Mouse (Mus musculus) forebrain, embryonic 12.5 days (tissue): Measurements from ENCODE around the gene Borcs7. TPM values are rescaled to one million over a fixed set of nuclear protein-coding genes. Genes with fewer than 3 reads are reported as not detected.

Experiments used
- ATAC-seq: fragments of 200-750 bp; cut with Nextera tagmentation; 2 replicates; pipeline ENCODE4 v1.8.0; 2017; ENCODE audit warnings: moderate TSS enrichment; ENCODE audit not compliant: low FRiP score
- H3K27ac ChIP-seq: fragments of 300-500 bp; sonication (generic); 2 replicates; pipeline ENCODE4 v1.5.1; 2016; ENCODE audit warnings: mild to moderate bottlenecking
- H3K27me3 ChIP-seq: fragments of 300-500 bp; sonication (generic); 2 replicates; pipeline ENCODE4 v1.6.1; 2016; ENCODE audit warnings: mild to moderate bottlenecking
- H3K36me3 ChIP-seq: fragments of 300-500 bp; sonication (generic); replicated peaks from 2 replicates; pipeline ENCODE4 v1.6.1; 2016; ENCODE audit warnings: mild to moderate bottlenecking
- H3K4me1 ChIP-seq: fragments of 300-500 bp; sonication (generic); 2 replicates; pipeline ENCODE4 v1.6.1; 2016
- H3K4me2 ChIP-seq: fragments of 300-500 bp; sonication (generic); 2 replicates; pipeline ENCODE4 v1.6.1; 2016; ENCODE audit warnings: mild to moderate bottlenecking, moderate library complexity
- H3K4me3 ChIP-seq: fragments of 300-500 bp; sonication (generic); replicated peaks from 2 replicates; pipeline ENCODE4 v1.5.1; 2016; ENCODE audit warnings: mild to moderate bottlenecking
- H3K9ac ChIP-seq: fragments of 300-500 bp; sonication (generic); 2 replicates; pipeline ENCODE4 v1.6.1; 2016; ENCODE audit warnings: mild to moderate bottlenecking
- H3K9me3 ChIP-seq: fragments of 300-500 bp; sonication (generic); 2 replicates; pipeline ENCODE4 v1.6.1; 2016
- WGBS: fragments of 180-500 bp; shearing (Covaris S2); methylation state at CpG from one replicate; pipeline ENCODE4 v1.1.7; 2016; 5-methylcytosine and 5-hydroxymethylcytosine counted together
- polyA plus RNA-seq: library from polyadenylated mRNA; unstranded; fragments of >200 nt; fragmentation: Nextera tagmentation; extraction: Ambion mirVana; gene quantifications from 2 replicates; pipeline ENCODE4 v1.2.1, GENCODE M21; 2016

Gene Borcs7
- polyA plus RNA-seq, 1 experiment from 2014 or later = 14.8 TPM

- Histone ChIP-seq H3K27me3 (no peaks in the 10 kb centered on the region), H3K4me1 (peaks cover 3% of the 10 kb centered on the region; the same call in 1 of the 2 replicates), H3K27ac (no peak overlapping the region), H3K4me3 (no peak overlapping the region), H3K9me3 (no peaks in the 10 kb centered on the region), H3K4me2 (no peak overlapping the region), H3K9ac (no peak overlapping the region), H3K36me3 (peaks cover 66% of the 10 kb centered on the region)
- ATAC-seq = no peak
- WGBS = 91% methylated on average over 5 of the region's 5 CpGs
These were observed 36.5 kb upstream of the Borcs7 start for GRCm38 (mm10) chr19:46653188-46653587.

- Histone ChIP-seq H3K4me1 (peaks cover 3% of the 10 kb centered on the region; the same call in 1 of the 2 replicates), H3K9ac (no peak overlapping the region), H3K4me3 (no peak overlapping the region), H3K36me3 (peaks cover 63% of the 10 kb centered on the region), H3K27ac (no peak overlapping the region), H3K9me3 (no peaks in the 10 kb centered on the region), H3K4me2 (no peak overlapping the region), H3K27me3 (no peaks in the 10 kb centered on the region)
- no peak for ATAC-seq
- 92% methylated on average over 14 of the region's 14 CpGs for WGBS
These were observed 36.0 kb upstream of the Borcs7 start for GRCm38 (mm10) chr19:46653616-46654235.

- H3K9me3 ChIP-seq = no peaks in the 10 kb centered on the region
- 93% methylated on average over 10 of the region's 10 CpGs for WGBS
- no peak overlapping the region for H3K4me2 ChIP-seq
- H3K4me1 ChIP-seq = no peaks in the 10 kb centered on the region
- 0 out of 2 replicates have a peak overlapping the region, but pooled peaks have one; percentile 8 for H3K27ac ChIP-seq
- no peak overlapping the region for H3K4me3 ChIP-seq
- no peaks in the 10 kb centered on the region for H3K27me3 ChIP-seq
- no peak for ATAC-seq
- H3K36me3 ChIP-seq = peaks cover 63% of the 10 kb centered on the region
- H3K9ac ChIP-seq = no peak overlapping the region
These were observed 34.1 kb upstream of the Borcs7 start for GRCm38 (mm10) chr19:46655626-46656025.

- whole genome bisulfite sequencing = 95% methylated on average over 21 of the region's 21 CpGs
- ATAC-seq = no peak
- Histone ChIP-seq H3K9ac (no peak overlapping the region), H3K4me2 (no peak overlapping the region), H3K9me3 (no peaks in the 10 kb centered on the region), H3K27ac (no peak overlapping the region), H3K4me3 (no peak overlapping the region), H3K27me3 (no peaks in the 10 kb centered on the region), H3K4me1 (no peaks in the 10 kb centered on the region), H3K36me3 (peaks cover 63% of the 10 kb centered on the region)
These were observed 33.4 kb upstream of the Borcs7 start for GRCm38 (mm10) chr19:46656151-46656840.

- no peak overlapping the region for H3K4me2 ChIP-seq
- 95% methylated on average over 3 of the region's 3 CpGs for WGBS
- peaks cover 55% of the 10 kb centered on the region for H3K36me3 ChIP-seq
- no peak overlapping the region for H3K4me3 ChIP-seq
- H3K9me3 ChIP-seq = no peaks in the 10 kb centered on the region
- ATAC-seq = no peak
- H3K27me3 ChIP-seq = no peaks in the 10 kb centered on the region
- no peak overlapping the region for H3K27ac ChIP-seq
- H3K4me1 ChIP-seq = no peaks in the 10 kb centered on the region
- H3K9ac ChIP-seq = no peak overlapping the region
These were observed 32.2 kb upstream of the Borcs7 start for GRCm38 (mm10) chr19:46657339-46658020.

- H3K4me2 ChIP-seq = no peak overlapping the region
- no peaks in the 10 kb centered on the region for H3K27me3 ChIP-seq
- peaks cover 48% of the 10 kb centered on the region for H3K36me3 ChIP-seq
- WGBS = 97% methylated on average over 7 of the region's 7 CpGs
- H3K9ac ChIP-seq = no peak overlapping the region
- H3K27ac ChIP-seq = no peak overlapping the region
- no peaks in the 10 kb centered on the region for H3K4me1 ChIP-seq
- H3K9me3 ChIP-seq = no peaks in the 10 kb centered on the region
- no peak overlapping the region for H3K4me3 ChIP-seq
- ATAC-seq = no peak
These were observed 31.4 kb upstream of the Borcs7 start for GRCm38 (mm10) chr19:46658348-46658747.

GRCm38 (mm10) chr19:46658851-46659250 lies 30.9 kb upstream of the Borcs7 start:
- no peak overlapping the region for H3K9ac ChIP-seq
- H3K27me3 ChIP-seq = no peaks in the 10 kb centered on the region
- H3K4me3 ChIP-seq = no peak overlapping the region
- H3K36me3 ChIP-seq = peaks cover 43% of the 10 kb centered on the region
- no peak for ATAC-seq
- no peak overlapping the region for H3K4me2 ChIP-seq
- H3K4me1 ChIP-seq = no peaks in the 10 kb centered on the region
- H3K27ac ChIP-seq = no peak overlapping the region
- no peaks in the 10 kb centered on the region for H3K9me3 ChIP-seq
- WGBS = 85% methylated on average over 9 of the region's 9 CpGs

GRCm38 (mm10) chr19:46661511-46661910 lies 28.2 kb upstream of the Borcs7 start:
- WGBS = 73% methylated on average over 4 of the region's 4 CpGs
- Histone ChIP-seq H3K27me3 (no peaks in the 10 kb centered on the region), H3K36me3 (peaks cover 16% of the 10 kb centered on the region), H3K4me1 (peaks cover 10% of the 10 kb centered on the region), H3K9ac (no peak overlapping the region), H3K27ac (no peak overlapping the region), H3K4me3 (no peak overlapping the region), H3K4me2 (no peak overlapping the region), H3K9me3 (no peaks in the 10 kb centered on the region)
- no peak for ATAC-seq

GRCm38 (mm10) chr19:46662214-46662613 lies 27.5 kb upstream of the Borcs7 start:
- 86% methylated on average over 8 of the region's 8 CpGs for WGBS
- no peak for ATAC-seq
- no peaks in the 10 kb centered on the region for H3K9me3 ChIP-seq
- H3K4me2 ChIP-seq = no peak overlapping the region
- no peak overlapping the region for H3K27ac ChIP-seq
- no peak overlapping the region for H3K9ac ChIP-seq
- H3K4me3 ChIP-seq = no peak overlapping the region
- peaks cover 10% of the 10 kb centered on the region for H3K4me1 ChIP-seq
- H3K36me3 ChIP-seq = peaks cover 9% of the 10 kb centered on the region
- H3K27me3 ChIP-seq = no peaks in the 10 kb centered on the region

- ATAC-seq = no peak
- no peak overlapping the region for H3K9ac ChIP-seq
- no peaks in the 10 kb centered on the region for H3K27me3 ChIP-seq
- WGBS = 84% methylated on average over 6 of the region's 6 CpGs
- peaks cover 5% of the 10 kb centered on the region; the same call in 1 of the 2 replicates for H3K36me3 ChIP-seq
- no peaks in the 10 kb centered on the region for H3K9me3 ChIP-seq
- H3K27ac ChIP-seq = no peak overlapping the region
- H3K4me2 ChIP-seq = no peak overlapping the region
- H3K4me1 ChIP-seq = peaks cover 10% of the 10 kb centered on the region
- H3K4me3 ChIP-seq = no peak overlapping the region
These were observed 26.9 kb upstream of the Borcs7 start for GRCm38 (mm10) chr19:46662784-46663183.

- WGBS = 38% methylated on average over 7 of the region's 7 CpGs
- Histone ChIP-seq H3K9me3 (no peaks in the 10 kb centered on the region), H3K4me1 (peaks cover 10% of the 10 kb centered on the region), H3K4me2 (no peak overlapping the region), H3K36me3 (no peaks in the 10 kb centered on the region), H3K27ac (no peak overlapping the region), H3K9ac (no peak overlapping the region), H3K4me3 (no peak overlapping the region), H3K27me3 (no peaks in the 10 kb centered on the region)
- ATAC-seq = peak; percentile 39; the same call in 1 of the 2 replicates
These were observed 24.2 kb upstream of the Borcs7 start for GRCm38 (mm10) chr19:46665474-46665873.

- H3K36me3 ChIP-seq = no peaks in the 10 kb centered on the region
- no peak for ATAC-seq
- H3K27ac ChIP-seq = no peak overlapping the region
- H3K27me3 ChIP-seq = no peaks in the 10 kb centered on the region
- H3K4me2 ChIP-seq = no peak overlapping the region
- WGBS = 77% methylated on average over 11 of the region's 11 CpGs
- H3K9me3 ChIP-seq = no peaks in the 10 kb centered on the region
- H3K9ac ChIP-seq = no peak overlapping the region
- H3K4me3 ChIP-seq = no peak overlapping the region
- H3K4me1 ChIP-seq = peaks cover 10% of the 10 kb centered on the region
These were observed 22.4 kb upstream of the Borcs7 start for GRCm38 (mm10) chr19:46667300-46667699.
